13 mouse cellular contexts compared by ENCODE assay signal in the genomic region with DNA sequence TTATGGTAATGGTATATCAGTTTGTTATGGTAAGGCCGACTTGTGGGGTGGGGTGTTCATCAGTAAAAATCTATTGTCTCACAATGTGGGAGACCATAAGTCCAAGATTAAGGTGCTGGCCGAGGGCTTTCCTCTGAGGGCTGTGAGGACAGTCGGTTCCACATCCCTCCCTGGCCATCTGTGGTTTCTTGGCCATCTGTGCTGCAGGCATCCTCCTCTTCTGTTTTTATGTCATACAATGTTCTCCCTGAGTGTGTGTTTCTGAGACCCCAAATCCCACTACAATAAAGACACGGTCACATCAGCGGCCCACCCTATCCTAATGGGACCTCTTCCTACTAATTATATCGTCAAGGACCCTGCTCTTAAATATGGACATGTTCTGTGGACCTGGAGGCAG.
A peak's percentile ranks its signal among the peaks of the same experiment; 100 is the strongest.
DNase-seq lines count a peak whose midpoint lies in the region; TF ChIP-seq lines count a peak whose summit lies in the region.
"Had no signal": no experiment of that assay in that cellular context is flagged by ENCODE, and none has a peak within 500 bp of the region (broad histone marks: within the 10 kb centered on the region; RNA-seq: fewer than 3 reads in every experiment).

No protein-coding gene starts in this region.

- DNase-seq in layer of hippocampus, adult 2 months (ENCODE audit: low spot score in 2 of 2) = no peak
- DNase-seq in layer of hippocampus, postnatal 25 days (ENCODE audit: extremely low spot score in 1 of 2, low spot score in 1 of 2) = no peak
- peak; percentile 85 to 87 for DNase-seq in cerebellum, adult 2 months
- no peak for DNase-seq in embryo, embryonic 9.5 days (ENCODE audit: extremely low spot score)
- DNase-seq in frontal cortex, postnatal 25 days (ENCODE audit: low spot score in 2 of 2) = no peak
- DNase-seq: kidney, adult 8-10 months; thymus, adult 2 months had no signal

- H3K27me3 ChIP-seq in cerebellum, adult 2 months (ENCODE audit: control insufficient read depth, insufficient read depth, low read length) = no peaks in the 10 kb centered on the region
- H3K27me3 ChIP-seq: embryonic facial prominence, embryonic 12.5 days; heart, embryonic 15.5 days; stomach, embryonic 15.5 days had no signal

- peak overlapping the region; percentile 80 for H3K27ac ChIP-seq in layer of hippocampus, adult 2 months
- peak overlapping the region; percentile 65 for H3K27ac ChIP-seq in bone marrow macrophage, adult 2 months (ENCODE audit: insufficient read depth, low read depth, low read length)
- H3K27ac ChIP-seq in cerebellum, adult 2 months (ENCODE audit: insufficient read depth, low read length) = peak overlapping the region; percentile 74
- H3K27ac ChIP-seq in cortical plate, adult 2 months (ENCODE audit: insufficient read depth, low read length) = 0 out of 2 replicates have a peak overlapping the region, but pooled peaks have one; percentile 12
- H3K27ac ChIP-seq: embryonic facial prominence, embryonic 12.5 days; stomach, embryonic 15.5 days had no signal

- H3K4me1 ChIP-seq in bone marrow macrophage, adult 2 months (ENCODE audit: control insufficient read depth, insufficient read depth, low read length) = peaks cover 36% of the 10 kb centered on the region
- peaks cover 38% of the 10 kb centered on the region for H3K4me1 ChIP-seq in cerebellum, adult 2 months (ENCODE audit: control insufficient read depth, insufficient read depth, low read length)
- H3K4me1 ChIP-seq in cortical plate, adult 2 months (ENCODE audit: control insufficient read depth, insufficient read depth, low read length) = peaks cover 3% of the 10 kb centered on the region

- TF ChIP-seq CTCF in layer of hippocampus, adult 2 months (conservative IDR thresholded peaks at IDR 0.05) = no peak
- TF ChIP-seq CTCF in bone marrow macrophage, adult 2 months (IDR thresholded peaks at IDR 0.05; ENCODE audit: low read depth, low read length) = no peak
- TF ChIP-seq CTCF in cerebellum, adult 2 months (IDR thresholded peaks at IDR 0.05; ENCODE audit: borderline replicate concordance, insufficient read depth, low read depth, low read length) = no peak
- TF ChIP-seq CTCF in cortical plate, adult 2 months (IDR thresholded peaks at IDR 0.05; ENCODE audit: extremely low read depth, insufficient read depth, low read length) = no peak

- H3K4me3 ChIP-seq in layer of hippocampus, adult 2 months = no peak overlapping the region
- H3K4me3 ChIP-seq in bone marrow macrophage, adult 2 months (ENCODE audit: insufficient read depth, low read length) = peak overlapping the region; percentile 6; the same call in 1 of the 2 replicates
- H3K4me3 ChIP-seq in cerebellum, adult 2 months (replicated peaks; ENCODE audit: insufficient read depth, low read depth, low read length) = no peak overlapping the region
- no peak overlapping the region for H3K4me3 ChIP-seq in cortical plate, adult 2 months (ENCODE audit: insufficient read depth, low read length)
- H3K4me3 ChIP-seq: embryonic facial prominence, embryonic 12.5 days; gastrocnemius, adult 2 months; heart, embryonic 15.5 days; stomach, embryonic 15.5 days had no signal

- TF ChIP-seq POLR2A in bone marrow macrophage, adult 2 months (IDR thresholded peaks at IDR 0.05; ENCODE audit: borderline replicate concordance, low read depth, low read length) = no peak
- TF ChIP-seq POLR2A in cerebellum, adult 2 months (IDR thresholded peaks at IDR 0.05; ENCODE audit: borderline replicate concordance, insufficient read depth, low read length) = no peak
- no peak for TF ChIP-seq POLR2A in cortical plate, adult 2 months (IDR thresholded peaks at IDR 0.05; ENCODE audit: extremely low read depth, insufficient read depth, low read length)

- 13% methylated on average over 6 of the region's 6 CpGs for WGBS in cerebellum, adult 2 months

Comparison
In these comparisons a context has a peak if more than half of its experiments do, and no peak if none do; other contexts are left out.
1. DNase-seq: peak in cerebellum, adult 2 months (2 of 2); none in layer of hippocampus, adult 2 months (0 of 2), layer of hippocampus, postnatal 25 days (0 of 2), embryo, embryonic 9.5 days (single experiment) and frontal cortex, postnatal 25 days (0 of 2).
2. H3K27ac ChIP-seq: peak in every context shown above with its lines; median percentile 80 in layer of hippocampus, adult 2 months; 74 in cerebellum, adult 2 months; 65 in bone marrow macrophage, adult 2 months; 12 in cortical plate, adult 2 months.